Mouse (Mus musculus) cerebellum, postnatal 25 days (tissue): ENCODE results near the gene Gm11487.
"Not testable (repeated sequence)": the region's sequence is repeated elsewhere in the genome, so short reads cannot be mapped to it uniquely, and the experiment has no call there.

Source experiments
- DNase-seq, 2 experiments: peaks; one replicate each; pipeline ENCODE4 v3.0.0; 2021; ENCODE audit warnings: mixed read lengths in 2 of 2

Gene Gm11487

DNA sequence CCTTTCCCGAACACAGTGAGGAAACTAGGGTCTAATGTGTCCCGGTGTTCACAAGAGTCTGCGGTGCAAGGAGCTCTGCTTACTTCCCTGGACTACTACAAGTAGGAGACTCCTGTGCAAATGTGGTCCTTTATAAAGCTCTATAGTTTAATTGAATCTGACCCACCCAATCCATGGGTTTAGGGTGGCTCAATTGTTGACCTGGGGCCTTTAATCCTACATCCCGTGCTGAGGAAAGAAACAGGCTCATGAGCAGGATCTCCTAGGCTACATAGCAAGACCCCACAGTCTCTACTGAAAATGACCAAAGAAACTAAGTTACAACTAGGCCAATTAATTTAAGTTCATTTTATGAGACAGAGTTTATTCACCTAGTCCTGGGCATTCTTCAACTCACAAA, at the start of gene Gm11487:
Gm11487 (minus strand) TSS at position 101 of the 400 bp plus-strand sequence.
- not testable (repeated sequence) for DNase-seq

DNA sequence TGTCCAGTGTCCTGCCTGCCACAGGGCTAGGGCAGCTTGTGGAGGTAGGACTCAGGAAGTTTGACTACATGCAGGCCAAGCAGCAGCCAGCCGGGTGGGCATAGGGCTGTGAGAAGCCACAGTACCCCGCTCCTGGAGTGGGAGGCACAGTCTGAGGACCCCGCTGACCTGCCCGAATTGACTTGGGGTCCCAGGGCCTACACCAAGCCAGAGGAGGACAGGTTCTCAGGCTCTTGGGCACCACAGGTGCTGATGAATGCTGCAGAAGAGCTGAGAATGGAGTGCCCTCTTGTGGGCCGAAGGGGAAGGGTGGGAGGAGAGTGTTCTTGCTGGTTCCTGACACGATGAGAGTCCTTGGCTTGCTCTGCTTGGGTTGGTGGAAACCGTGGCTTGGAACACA, 39.8 kb upstream of the Gm11487 start:
- peak; percentile 8 to 28 for DNase-seq

DNA sequence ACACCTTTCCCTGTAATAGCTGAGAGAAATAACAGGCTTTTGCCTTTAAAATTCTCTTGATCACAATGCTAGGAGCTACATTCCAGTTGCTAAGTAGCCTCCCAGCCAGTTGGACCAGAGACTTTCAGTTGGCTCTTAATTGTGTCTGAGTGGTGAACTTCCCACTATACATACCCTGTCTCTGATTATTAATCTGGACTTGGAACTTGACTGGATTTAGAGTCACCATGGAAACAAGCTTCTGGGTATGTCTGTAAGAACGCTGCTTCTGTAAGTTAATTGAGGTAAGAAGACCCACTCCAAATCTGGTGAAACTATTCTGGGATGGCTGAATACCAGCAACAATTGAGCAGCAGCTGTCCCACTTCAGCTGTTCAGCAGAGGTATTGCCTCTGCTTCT, 37.7 kb upstream of the Gm11487 start:
- DNase-seq = no peak

DNA sequence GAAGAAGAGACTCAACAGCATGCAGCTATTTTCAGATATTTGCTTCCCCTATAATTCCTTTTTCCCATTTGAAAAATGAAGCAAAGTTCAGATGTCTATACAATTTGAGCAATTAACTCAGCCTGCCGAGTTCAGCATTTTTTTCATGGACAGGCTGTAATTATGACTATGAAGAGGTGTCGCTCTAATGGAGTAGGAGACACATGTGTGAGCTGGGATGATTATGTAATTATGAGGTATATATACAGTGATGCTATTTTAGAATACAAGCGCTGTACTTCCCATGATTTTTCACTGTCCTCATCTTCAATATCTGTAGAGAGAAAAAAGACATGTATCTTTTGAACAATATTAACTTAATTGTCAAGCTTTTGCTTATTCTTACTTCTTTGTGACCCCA, 21.0 kb upstream of the Gm11487 start:
- no peak for DNase-seq

DNA sequence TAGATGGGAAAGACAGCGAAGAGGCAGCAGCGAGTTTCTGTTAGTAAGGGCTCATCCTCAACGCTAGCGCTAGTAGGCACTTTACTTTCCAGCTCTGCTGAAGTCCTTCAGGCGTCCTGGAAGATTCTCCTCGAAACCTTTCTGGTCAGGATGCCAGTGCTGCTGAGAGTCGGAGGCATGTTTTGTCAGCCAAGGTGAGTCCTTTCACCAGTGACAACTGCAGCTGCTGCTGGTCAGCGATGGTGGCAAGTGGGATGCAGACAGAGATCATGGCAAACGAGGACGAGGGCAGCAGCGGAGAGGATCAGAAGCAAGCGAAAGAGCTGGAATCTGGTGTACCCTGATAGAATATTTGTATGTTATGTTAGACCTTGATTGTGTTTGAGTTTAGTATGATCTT, 18.2 kb upstream of the Gm11487 start:
- DNase-seq = no peak

DNA sequence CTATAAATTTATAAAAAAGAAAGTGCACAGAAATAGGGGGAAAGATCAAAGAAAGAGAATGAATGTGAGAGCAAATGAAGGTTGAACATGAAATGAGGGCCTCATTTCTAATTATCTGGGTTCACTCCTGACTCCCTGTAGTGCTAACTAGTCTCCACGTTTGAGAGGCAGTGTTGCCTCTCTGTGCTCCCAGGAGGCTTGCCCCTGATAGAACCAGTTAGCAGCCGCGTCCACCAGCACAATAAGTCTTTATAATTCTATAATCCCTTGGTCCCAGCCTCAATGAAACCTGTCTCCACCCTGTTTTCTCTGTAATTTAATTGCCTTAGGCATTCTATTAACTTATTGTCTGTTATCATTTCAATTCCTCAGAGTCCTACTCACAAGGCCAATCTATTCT, 38.3 kb downstream of the Gm11487 start:
- no peak for DNase-seq
